Mouse (Mus musculus): ENCODE measurements around the gene Tmed1. TPM values are rescaled to one million over a fixed set of nuclear protein-coding genes. Genes with fewer than 3 reads are reported as not detected.
A peak's percentile ranks its signal among the peaks of the same experiment; 100 is the strongest.

The Tmed1 gene
- polyA plus RNA-seq, 1 experiment from 2014 or later = 61.2 TPM

DNA sequence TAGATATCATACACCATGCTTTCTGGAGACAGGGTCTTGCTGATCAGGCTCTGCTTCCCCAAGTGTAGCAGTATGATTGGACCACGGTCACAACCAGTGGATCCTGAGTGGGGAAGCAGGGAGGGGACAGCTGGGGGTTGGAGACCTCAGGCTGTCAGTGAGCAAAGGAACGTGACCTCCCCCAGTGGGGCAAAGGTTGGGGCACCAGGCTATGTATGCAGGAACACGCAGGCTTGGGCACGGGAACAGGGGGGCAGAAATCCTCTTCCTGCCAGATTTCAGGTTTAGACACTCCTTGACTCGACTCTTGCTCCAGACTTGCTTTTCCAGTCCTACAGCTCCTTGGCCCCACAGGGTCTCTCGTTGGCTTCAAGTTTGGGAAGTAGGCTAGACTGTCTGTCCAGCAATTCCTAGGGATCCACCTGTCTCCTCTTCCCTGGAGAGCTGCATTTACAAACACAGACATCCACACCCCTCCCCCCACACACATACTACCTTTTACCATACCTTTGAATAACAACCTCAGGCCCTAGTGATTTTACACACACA, 8.0 kb upstream of the Tmed1 start:
- Histone ChIP-seq H3K9me3 (no peaks in the 10 kb centered on the region), H3K27me3 (replicated peaks) (no peaks in the 10 kb centered on the region), H3K4me2 (no peak overlapping the region), H3K9ac (no peak overlapping the region), H3K4me3 (no peak overlapping the region), H3K27ac (no peak overlapping the region), H3K36me3 (replicated peaks) (no peaks in the 10 kb centered on the region), H3K4me1 (no peaks in the 10 kb centered on the region)
- 87% methylated on average over 6 of the region's 6 CpGs for WGBS
- no peak for ATAC-seq (replicated peaks)

DNA sequence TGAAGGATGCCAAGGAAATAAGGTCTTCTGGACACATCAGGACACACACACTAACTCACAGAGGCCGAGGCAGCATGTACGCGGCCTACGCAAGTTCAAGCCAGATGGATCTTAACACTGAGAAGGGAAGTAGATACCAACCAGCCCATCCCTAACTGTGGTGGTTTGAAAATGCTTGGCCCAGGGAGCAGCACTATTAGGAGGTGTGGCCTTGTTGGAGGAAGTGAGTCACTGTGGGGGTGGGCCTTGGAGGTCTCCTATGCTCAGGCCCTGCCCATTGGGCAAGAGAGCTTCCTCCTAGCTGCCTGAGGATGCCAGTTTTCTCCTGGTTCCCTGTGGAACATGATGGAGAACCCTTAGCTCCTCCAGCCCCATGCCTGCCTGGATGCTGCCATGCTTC, 3.4 kb upstream of the Tmed1 start:
- Histone ChIP-seq H3K4me2 (no peak overlapping the region), H3K27ac (no peak overlapping the region), H3K27me3 (replicated peaks) (no peaks in the 10 kb centered on the region), H3K9me3 (no peaks in the 10 kb centered on the region), H3K36me3 (replicated peaks) (no peaks in the 10 kb centered on the region), H3K9ac (no peak overlapping the region), H3K4me1 (peaks cover 17% of the 10 kb centered on the region), H3K4me3 (no peak overlapping the region)
- WGBS = 99% methylated on average over 4 of the region's 4 CpGs
- no peak for ATAC-seq (replicated peaks)

DNA sequence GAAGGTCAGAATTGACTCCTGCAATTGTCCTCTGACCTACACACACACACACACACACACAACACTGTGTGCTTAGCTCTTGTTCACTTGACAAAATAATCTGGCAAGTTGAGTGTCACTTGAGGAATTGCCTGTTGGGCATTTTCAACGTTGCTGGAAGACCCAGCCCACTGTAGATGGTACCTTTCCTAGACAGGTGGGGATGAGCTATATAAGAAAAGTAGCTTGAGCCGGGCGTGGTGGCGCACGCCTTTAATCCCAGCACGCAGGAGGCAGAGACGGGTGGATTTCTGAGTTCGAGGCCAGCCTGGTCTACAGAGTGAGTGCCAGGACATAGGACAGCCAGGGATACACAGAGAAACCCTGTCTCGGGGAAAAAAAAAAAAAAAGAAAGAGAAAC, 1.0 kb upstream of the Tmed1 start:
- H3K4me2 ChIP-seq = peak overlapping the region; percentile 59
- peak overlapping the region; percentile 97 for H3K27ac ChIP-seq
- H3K9me3 ChIP-seq = no peaks in the 10 kb centered on the region
- H3K4me1 ChIP-seq = peaks cover 17% of the 10 kb centered on the region
- H3K9ac ChIP-seq = peak overlapping the region; percentile 51
- no peaks in the 10 kb centered on the region for H3K27me3 ChIP-seq (replicated peaks)
- 80% methylated on average over 9 of the region's 9 CpGs for WGBS
- peak overlapping the region; percentile 82 for H3K4me3 ChIP-seq
- ATAC-seq (replicated peaks) = no peak
- peaks cover 16% of the 10 kb centered on the region; the same call in 1 of the 2 replicates for H3K36me3 ChIP-seq (replicated peaks)

DNA sequence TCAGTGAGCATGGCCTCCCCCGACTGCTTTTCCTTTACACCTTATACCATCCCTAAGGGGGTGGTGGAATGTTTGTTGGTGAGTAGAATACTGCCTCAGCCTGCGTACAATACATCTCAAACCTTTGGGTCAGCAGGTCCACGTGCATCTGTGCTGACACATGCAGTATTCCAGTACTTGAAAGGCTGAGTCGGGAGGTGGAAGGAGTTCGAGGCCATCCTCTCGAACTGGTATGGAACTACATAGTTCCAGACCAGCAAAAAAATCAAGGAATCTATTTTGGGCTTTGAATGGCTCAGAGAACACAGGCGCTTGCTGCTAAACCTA, 600 bp upstream of the Tmed1 start:
- H3K9me3 ChIP-seq = no peaks in the 10 kb centered on the region
- peaks cover 17% of the 10 kb centered on the region for H3K4me1 ChIP-seq
- peak overlapping the region; percentile 59 for H3K4me2 ChIP-seq
- no peak for ATAC-seq (replicated peaks)
- no peaks in the 10 kb centered on the region for H3K27me3 ChIP-seq (replicated peaks)
- peak overlapping the region; percentile 82 for H3K4me3 ChIP-seq
- peak overlapping the region; percentile 51 for H3K9ac ChIP-seq
- H3K36me3 ChIP-seq (replicated peaks) = peaks cover 19% of the 10 kb centered on the region
- WGBS = 2% methylated on average over 7 of the region's 7 CpGs
- peak overlapping the region; percentile 97 for H3K27ac ChIP-seq

DNA sequence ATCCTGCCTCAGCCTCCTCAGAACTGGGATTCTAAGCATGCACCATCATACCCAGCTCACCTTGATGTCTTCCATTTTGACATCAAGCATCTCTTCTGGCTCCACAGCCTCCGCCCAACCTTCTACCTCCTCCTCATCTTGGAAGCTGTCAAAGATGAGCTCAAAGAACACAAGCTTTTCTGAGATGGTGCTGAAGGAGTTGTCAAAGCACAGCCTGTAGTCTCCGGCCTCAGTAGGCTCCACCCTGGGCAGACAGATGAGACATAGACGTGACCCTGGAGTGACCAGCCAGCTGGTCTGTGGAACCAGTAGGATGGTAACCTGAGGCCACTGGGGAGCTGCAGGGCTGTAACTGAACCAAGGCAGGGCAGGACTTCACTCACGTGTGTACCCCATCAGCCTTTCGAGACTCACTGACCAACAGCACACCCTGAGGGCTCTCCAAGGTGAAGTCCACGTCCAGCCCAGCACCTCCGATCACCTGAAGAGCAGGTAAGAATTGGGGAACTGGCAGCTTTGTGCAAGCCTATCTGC, 1.1 kb downstream of the Tmed1 start:
- peaks cover 17% of the 10 kb centered on the region for H3K4me1 ChIP-seq
- WGBS = 85% methylated on average over 7 of the region's 7 CpGs
- ATAC-seq (replicated peaks) = no peak
- no peaks in the 10 kb centered on the region for H3K27me3 ChIP-seq (replicated peaks)
- H3K27ac ChIP-seq = no peak overlapping the region
- H3K9me3 ChIP-seq = no peaks in the 10 kb centered on the region
- peak overlapping the region; percentile 82 for H3K4me3 ChIP-seq
- H3K36me3 ChIP-seq (replicated peaks) = peaks cover 25% of the 10 kb centered on the region
- peak overlapping the region; percentile 59 for H3K4me2 ChIP-seq
- H3K9ac ChIP-seq = peak overlapping the region; percentile 78; the same call in 1 of the 2 replicates

DNA sequence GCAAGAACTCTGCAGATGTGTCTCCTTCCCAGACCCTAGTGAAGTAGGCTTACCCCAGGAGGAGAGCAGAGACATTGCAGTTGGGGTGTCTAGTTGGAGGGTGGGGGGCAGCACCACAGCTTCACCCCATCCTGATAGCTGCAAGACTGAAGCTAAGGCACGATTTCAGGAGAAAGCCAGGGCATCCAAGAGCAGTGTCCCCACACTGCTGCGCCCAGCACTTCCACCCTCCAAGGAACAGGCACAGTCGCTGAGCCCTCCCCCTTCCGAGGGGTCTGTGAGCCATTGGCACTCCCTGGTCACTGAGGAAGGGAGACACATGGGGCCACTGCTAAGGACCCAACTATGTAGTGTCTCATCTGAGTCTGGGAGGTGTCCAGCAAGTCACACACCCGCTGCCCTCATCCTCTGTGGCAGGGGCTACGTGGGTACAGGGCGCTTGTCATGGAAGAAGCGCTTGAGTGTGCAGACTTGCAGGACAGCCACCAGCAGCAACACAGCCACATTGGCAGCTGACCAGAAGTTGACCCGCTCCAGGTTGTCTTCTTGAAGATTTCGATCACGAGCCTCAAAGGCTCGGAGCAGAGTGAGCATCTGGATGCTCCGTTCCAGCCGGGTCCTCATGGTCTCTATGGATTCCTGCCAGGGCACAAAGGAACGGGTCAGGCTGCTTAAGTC, 2.2 kb downstream of the Tmed1 start:
- H3K9ac ChIP-seq = no peak overlapping the region
- WGBS = 91% methylated on average over 15 of the region's 15 CpGs
- peaks cover 17% of the 10 kb centered on the region for H3K4me1 ChIP-seq
- peaks cover 25% of the 10 kb centered on the region for H3K36me3 ChIP-seq (replicated peaks)
- H3K4me2 ChIP-seq = no peak overlapping the region
- no peak for ATAC-seq (replicated peaks)
- no peak overlapping the region for H3K4me3 ChIP-seq
- H3K27me3 ChIP-seq (replicated peaks) = no peaks in the 10 kb centered on the region
- H3K27ac ChIP-seq = no peak overlapping the region
- no peaks in the 10 kb centered on the region for H3K9me3 ChIP-seq

DNA sequence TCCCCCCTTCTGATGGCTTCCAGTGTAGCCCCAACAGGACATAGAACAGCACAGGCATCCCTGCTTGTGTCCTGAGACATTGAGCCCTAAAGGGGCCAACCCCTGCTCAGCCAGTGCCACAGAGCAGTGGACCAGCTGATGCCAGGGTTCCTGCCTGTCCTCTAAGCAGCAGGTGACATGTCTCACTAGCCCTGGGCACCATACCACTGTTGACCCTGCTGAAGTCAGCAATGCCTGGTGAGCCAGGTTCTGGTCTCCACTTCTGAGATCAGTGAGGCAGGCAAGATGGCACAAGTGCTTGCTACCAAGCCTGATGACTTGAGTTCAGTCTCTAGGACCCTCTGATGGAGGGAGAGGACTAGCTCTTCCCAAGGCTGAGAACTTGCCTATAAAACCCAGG, 4.3 kb downstream of the Tmed1 start:
- Histone ChIP-seq H3K9me3 (no peaks in the 10 kb centered on the region), H3K4me1 (peaks cover 13% of the 10 kb centered on the region), H3K9ac (no peak overlapping the region), H3K27ac (no peak overlapping the region), H3K27me3 (replicated peaks) (no peaks in the 10 kb centered on the region), H3K4me3 (no peak overlapping the region), H3K4me2 (no peak overlapping the region), H3K36me3 (replicated peaks) (peaks cover 25% of the 10 kb centered on the region)
- ATAC-seq (replicated peaks) = no peak

DNA sequence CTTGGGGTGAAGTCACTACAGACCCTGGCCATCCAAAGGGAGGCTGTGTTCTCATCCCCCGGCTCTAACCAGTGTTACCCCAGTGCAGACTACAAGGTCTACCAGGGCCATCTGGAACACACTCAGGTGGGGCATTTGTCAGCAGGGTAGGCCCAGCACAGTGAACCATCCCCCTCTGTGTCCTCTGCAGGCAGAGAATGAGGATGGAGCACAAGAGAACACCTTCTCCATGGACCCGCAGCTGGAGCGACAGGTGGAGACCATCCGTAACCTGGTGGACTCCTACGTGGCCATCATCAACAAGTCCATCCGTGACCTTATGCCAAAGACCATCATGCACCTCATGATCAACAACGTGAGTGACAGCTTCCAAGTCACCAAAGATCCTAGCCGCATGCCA, 6.7 kb downstream of the Tmed1 start:
- WGBS = 96% methylated on average over 8 of the region's 8 CpGs
- Histone ChIP-seq H3K4me3 (no peak overlapping the region), H3K27ac (no peak overlapping the region), H3K4me1 (no peaks in the 10 kb centered on the region), H3K27me3 (replicated peaks) (no peaks in the 10 kb centered on the region), H3K9me3 (no peaks in the 10 kb centered on the region), H3K9ac (no peak overlapping the region), H3K36me3 (replicated peaks) (peaks cover 29% of the 10 kb centered on the region), H3K4me2 (no peak overlapping the region)
- ATAC-seq (replicated peaks) = no peak

DNA sequence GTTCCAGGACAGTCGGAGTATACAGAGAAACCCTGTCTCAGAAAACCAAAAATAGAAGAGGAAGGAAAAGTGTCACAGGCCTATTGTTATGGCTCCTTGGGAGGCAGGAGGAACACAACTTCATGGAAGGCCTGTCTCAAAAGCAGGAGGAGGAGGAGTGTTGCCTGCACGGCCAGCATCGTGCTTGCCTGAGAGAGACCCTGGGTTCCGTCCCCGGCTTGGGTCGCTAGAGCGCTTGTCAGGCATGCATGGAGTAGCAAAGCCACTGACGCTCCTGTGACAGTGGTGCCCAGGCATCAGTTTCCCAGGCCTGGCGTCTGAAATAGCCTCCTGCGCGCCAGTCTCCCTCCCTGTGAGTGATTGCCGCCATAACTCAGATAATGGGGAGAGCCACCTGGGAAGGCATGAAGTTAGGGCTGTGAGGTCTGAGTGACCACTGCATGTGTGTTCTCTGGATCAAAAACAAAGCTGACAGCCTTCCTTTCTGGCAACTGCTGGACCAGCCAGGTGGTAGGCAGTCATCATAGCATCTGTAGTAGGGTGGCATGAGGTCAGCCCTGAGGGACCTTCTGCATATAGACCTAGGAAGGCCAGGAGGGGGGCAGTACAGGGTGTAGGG, 11.7 kb downstream of the Tmed1 start:
- H3K27me3 ChIP-seq (replicated peaks) = no peaks in the 10 kb centered on the region
- no peak for ATAC-seq (replicated peaks)
- 85% methylated on average over 12 of the region's 12 CpGs for WGBS

DNA sequence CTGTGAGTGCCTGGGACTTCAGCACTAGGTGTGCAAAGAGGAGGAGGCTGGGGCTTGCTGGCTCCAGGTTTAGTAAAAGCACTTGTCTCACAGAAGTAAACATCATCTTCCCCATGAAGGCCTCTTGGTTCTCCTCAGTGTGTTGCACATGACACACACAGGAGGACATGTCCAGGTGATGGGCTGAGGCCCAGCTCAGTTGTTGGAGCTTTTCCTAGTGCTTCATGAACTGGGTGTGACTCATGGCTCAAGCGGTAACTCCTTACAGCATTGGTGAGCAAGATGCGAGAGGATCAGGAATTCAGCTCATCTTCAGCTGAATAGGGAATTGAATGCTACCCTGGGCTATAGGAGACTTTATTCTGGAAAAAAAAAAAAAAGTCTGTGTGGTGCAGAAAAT, 12.4 kb downstream of the Tmed1 start:
- H3K9me3 ChIP-seq = no peaks in the 10 kb centered on the region
- peaks cover 4% of the 10 kb centered on the region for H3K36me3 ChIP-seq (replicated peaks)
- no peak overlapping the region for H3K4me2 ChIP-seq
- 92% methylated on average over 2 of the region's 2 CpGs for WGBS
- H3K27ac ChIP-seq = no peak overlapping the region
- H3K27me3 ChIP-seq (replicated peaks) = no peaks in the 10 kb centered on the region
- H3K4me1 ChIP-seq = no peaks in the 10 kb centered on the region
- no peak for ATAC-seq (replicated peaks)
- H3K9ac ChIP-seq = no peak overlapping the region
- H3K4me3 ChIP-seq = no peak overlapping the region

More for the DNA sequence above, 11.7 kb downstream of the Tmed1 start:
- H3K4me2 ChIP-seq = no peak overlapping the region
- H3K9me3 ChIP-seq = no peaks in the 10 kb centered on the region
- H3K36me3 ChIP-seq (replicated peaks) = peaks cover 4% of the 10 kb centered on the region
- no peak overlapping the region for H3K27ac ChIP-seq
- H3K9ac ChIP-seq = no peak overlapping the region
- H3K4me1 ChIP-seq = no peaks in the 10 kb centered on the region
- H3K4me3 ChIP-seq = no peak overlapping the region

DNA sequence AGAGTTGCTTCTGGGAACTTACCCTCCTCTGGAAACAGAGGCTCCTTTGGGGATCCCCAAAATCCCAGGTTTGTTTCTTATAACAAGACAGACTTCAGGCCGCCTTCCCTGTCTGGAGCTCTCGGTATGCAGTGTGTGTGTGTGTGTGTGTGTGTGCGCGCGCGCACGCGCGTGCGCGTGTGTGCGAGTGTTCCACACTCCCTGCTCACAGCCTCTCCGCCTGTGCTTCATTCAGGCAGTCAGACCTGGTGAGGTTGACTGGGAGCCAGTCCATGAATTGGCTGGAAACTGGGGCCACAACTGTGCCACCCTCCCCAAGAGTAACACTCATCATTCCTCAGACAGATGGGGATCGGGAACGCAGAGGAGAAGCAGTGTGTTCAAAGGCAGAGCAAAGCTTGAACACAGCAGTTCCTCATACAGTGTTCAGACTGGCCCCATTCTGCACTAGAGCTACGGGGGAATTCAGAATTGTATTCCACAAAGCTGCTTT, 13.0 kb downstream of the Tmed1 start:
- no peaks in the 10 kb centered on the region for H3K27me3 ChIP-seq (replicated peaks)
- peaks cover 4% of the 10 kb centered on the region for H3K36me3 ChIP-seq (replicated peaks)
- no peak overlapping the region for H3K4me2 ChIP-seq
- no peak overlapping the region for H3K9ac ChIP-seq
- no peak overlapping the region for H3K4me3 ChIP-seq
- no peaks in the 10 kb centered on the region for H3K9me3 ChIP-seq
- no peak overlapping the region for H3K27ac ChIP-seq
- WGBS = 94% methylated on average over 16 of the region's 16 CpGs
- no peaks in the 10 kb centered on the region for H3K4me1 ChIP-seq
- no peak for ATAC-seq (replicated peaks)

DNA sequence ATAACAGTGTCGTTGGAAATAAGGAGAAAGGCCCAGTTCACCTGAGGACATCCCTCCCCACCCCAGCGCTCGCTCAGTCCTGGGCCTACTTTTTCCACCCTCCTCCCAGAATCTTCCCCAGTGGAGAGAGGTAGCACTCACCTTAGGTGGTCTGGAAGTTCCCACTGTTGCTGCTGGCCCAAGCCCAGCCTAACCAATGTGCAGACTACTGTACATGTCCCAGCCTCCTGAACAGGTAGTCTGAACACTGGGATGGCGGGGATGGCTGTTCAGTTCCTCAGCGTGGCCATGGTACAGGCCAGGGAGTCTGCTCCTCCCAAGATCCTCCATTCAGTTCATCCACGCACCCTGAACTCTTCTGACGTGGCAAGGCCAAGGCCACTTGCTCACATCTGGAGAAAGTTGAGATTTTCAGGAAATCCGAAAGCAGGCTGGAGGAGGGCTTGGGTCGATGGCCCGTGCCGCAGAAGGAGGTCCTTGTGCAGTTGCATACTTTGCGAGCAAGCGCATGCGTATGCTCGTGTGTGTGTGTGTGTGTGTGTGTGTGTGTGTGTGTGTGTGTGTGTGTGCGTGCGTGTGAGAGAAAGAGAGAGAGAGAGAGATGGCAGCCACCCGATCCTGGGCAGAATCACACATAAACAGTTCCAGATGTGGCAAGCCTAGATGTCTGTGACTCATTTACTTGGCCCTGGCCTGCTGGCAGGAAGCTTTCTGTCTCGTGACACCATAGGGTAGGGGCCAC, 13.6 kb downstream of the Tmed1 start:
- Histone ChIP-seq H3K27me3 (replicated peaks) (no peaks in the 10 kb centered on the region), H3K4me2 (no peak overlapping the region), H3K9ac (no peak overlapping the region), H3K4me3 (no peak overlapping the region), H3K36me3 (replicated peaks) (peaks cover 7% of the 10 kb centered on the region), H3K9me3 (no peaks in the 10 kb centered on the region), H3K4me1 (no peaks in the 10 kb centered on the region), H3K27ac (no peak overlapping the region)
- ATAC-seq (replicated peaks) = no peak
- 89% methylated on average over 18 of the region's 19 CpGs for WGBS
